In the genomic region with DNA sequence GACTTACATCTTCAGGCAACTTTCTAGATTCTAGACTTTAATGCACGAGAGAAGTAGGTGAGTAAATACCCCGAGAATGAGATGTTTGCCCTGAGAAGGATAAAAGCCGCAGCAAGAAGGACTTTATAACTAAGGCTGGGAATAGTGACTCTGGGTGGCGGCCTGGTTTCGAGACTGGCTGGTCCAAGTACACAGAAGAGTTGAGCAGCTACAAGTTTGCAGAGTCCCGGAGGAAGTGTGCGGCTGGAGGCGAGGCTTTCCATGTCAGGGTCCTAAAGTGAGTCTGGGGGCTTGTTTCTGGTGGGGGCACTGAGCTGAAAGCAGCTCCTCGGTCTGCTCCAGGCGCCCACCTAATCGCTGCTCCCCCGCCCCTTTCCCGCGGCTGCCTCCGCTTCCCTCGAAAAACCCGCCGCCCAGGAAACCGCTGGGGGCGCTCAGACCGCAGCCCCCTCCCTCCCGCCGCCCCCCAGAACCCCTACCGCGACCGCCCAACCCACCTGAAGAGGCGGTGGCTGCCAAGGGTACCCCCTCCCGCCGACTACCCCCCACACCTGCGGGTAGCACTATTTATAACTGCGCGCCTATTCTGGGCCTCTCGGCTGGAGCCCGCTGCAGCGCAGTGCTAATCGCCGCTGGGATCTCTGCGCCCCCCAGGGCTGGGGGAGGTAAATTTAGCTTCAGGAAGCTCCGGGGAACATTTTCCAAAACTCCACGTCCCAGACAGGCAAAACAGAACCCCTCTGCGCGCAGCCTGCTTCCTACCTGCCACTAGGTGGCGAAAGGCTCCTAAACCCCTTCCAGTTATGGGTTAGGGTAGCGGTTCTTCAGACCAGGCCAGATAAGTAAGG, we compare ENCODE assay signal across 7 mouse cellular contexts. TPM values are rescaled to one million over a fixed set of nuclear protein-coding genes. Genes with fewer than 3 reads are reported as not detected.
A peak's percentile ranks its signal among the peaks of the same experiment; 100 is the strongest.
DNase-seq lines count a peak whose midpoint lies in the region; ATAC-seq and TF ChIP-seq lines count a peak whose summit lies in the region.

No protein-coding gene starts in this region.

- H3K27ac ChIP-seq in CH12.LX (ENCODE audit: insufficient read depth, low read depth): peak overlapping the region; percentile 96
- H3K27ac ChIP-seq in embryonic facial prominence, embryonic 11.5 days (replicated peaks; ENCODE audit: low read depth, low read length): 0 out of 2 replicates have a peak overlapping the region, but pooled peaks have one; percentile 2
- H3K27ac ChIP-seq in heart, embryonic 13.5 days (replicated peaks): peak overlapping the region; percentile 97
- peak overlapping the region; percentile 91 for H3K27ac ChIP-seq in kidney, postnatal 0 days

- peaks cover 13 to 24% of the 10 kb centered on the region in 2 experiments for H3K36me3 ChIP-seq in CH12.LX (replicated peaks in 1 of 2; ENCODE audit: control insufficient read depth in 1 of 2, insufficient read depth in 1 of 2, low read length in 1 of 2)
- no peaks in the 10 kb centered on the region for H3K36me3 ChIP-seq in embryonic facial prominence, embryonic 11.5 days (replicated peaks; ENCODE audit: control insufficient read depth, insufficient read depth, low read depth, low read length)
- peaks cover 17% of the 10 kb centered on the region for H3K36me3 ChIP-seq in heart, embryonic 13.5 days
- no peaks in the 10 kb centered on the region for H3K36me3 ChIP-seq in kidney, postnatal 0 days (ENCODE audit: insufficient read depth, low read length)

- DNase-seq in CH12.LX (ENCODE audit: extremely low read depth) (no peak), ZHBTc4 (ENCODE audit: low read depth, low spot score) (peak; percentile 91)
- peak; percentile 91 for DNase-seq in embryonic facial prominence, embryonic 11.5 days (ENCODE audit: low spot score)
- DNase-seq in kidney, postnatal 0 days (ENCODE audit: low spot score): peak; percentile 93
- peak; percentile 78 to 83 for DNase-seq in lung, postnatal 4 days
- peak; percentile 60 to 70 for DNase-seq in spleen, postnatal 10 days (ENCODE audit: low spot score in 2 of 2)

- in situ Hi-C loops in CH12.LX (cut with MboI; ENCODE audit: low pct_ligation_motif_present, low pct_unique_long_range_greater_than_20kb, low sequenced_read_pairs): no loop called here

- dilution Hi-C loops in CH12.LX (cut with MboI; ENCODE audit: extremely low pct_ligation_motif_present, extremely low pct_unique_long_range_greater_than_20kb, low sequenced_read_pairs): no loop called here

- H3K4me2 ChIP-seq in CH12.LX (ENCODE audit: insufficient read depth, low read depth, poor library complexity, severe bottlenecking): peak overlapping the region; percentile 94
- peak overlapping the region; percentile 83 for H3K4me2 ChIP-seq in embryonic facial prominence, embryonic 11.5 days (ENCODE audit: low read depth, low read length)
- peak overlapping the region; percentile 97 for H3K4me2 ChIP-seq in heart, embryonic 13.5 days
- H3K4me2 ChIP-seq in kidney, postnatal 0 days (ENCODE audit: low read length): peak overlapping the region; percentile 99

- peak overlapping the region; percentile 54 to 71 (median 58) for H3K4me3 ChIP-seq in CH12.LX (replicated peaks in 1 of 3; ENCODE audit: low read depth in 2 of 3, low read length in 2 of 3, poor library complexity in 1 of 3)
- peak overlapping the region; percentile 45 for H3K4me3 ChIP-seq in embryonic facial prominence, embryonic 11.5 days (ENCODE audit: low read depth, low read length)
- peak overlapping the region; percentile 76 for H3K4me3 ChIP-seq in heart, embryonic 13.5 days
- peak overlapping the region; percentile 51 for H3K4me3 ChIP-seq in kidney, postnatal 0 days (replicated peaks; ENCODE audit: low read depth, low read length)

- peak; percentile 45 to 74 for TF ChIP-seq CTCF in CH12.LX (conservative IDR thresholded peaks at IDR 0.05 in 1 of 2, IDR thresholded peaks at IDR 0.05 in 1 of 2; ENCODE audit: low read depth in 2 of 2, low read length in 2 of 2)
- peak; percentile 94 for TF ChIP-seq CTCF in kidney, postnatal 0 days (IDR thresholded peaks at IDR 0.05; ENCODE audit: low read depth)

- peaks cover 0 to 34% of the 10 kb centered on the region in 2 experiments; a peak in 3 of 4 replicates for H3K4me1 ChIP-seq in CH12.LX (ENCODE audit: control insufficient read depth in 1 of 2, insufficient read depth in 2 of 2)
- peaks cover 16% of the 10 kb centered on the region for H3K4me1 ChIP-seq in embryonic facial prominence, embryonic 11.5 days (ENCODE audit: control insufficient read depth, insufficient read depth, low read length)
- peaks cover 27% of the 10 kb centered on the region for H3K4me1 ChIP-seq in heart, embryonic 13.5 days
- peaks cover 17% of the 10 kb centered on the region for H3K4me1 ChIP-seq in kidney, postnatal 0 days (replicated peaks; ENCODE audit: insufficient read depth, low read length)

- H3K27me3 ChIP-seq in CH12.LX (replicated peaks): no peaks in the 10 kb centered on the region
- peaks cover 19% of the 10 kb centered on the region for H3K27me3 ChIP-seq in embryonic facial prominence, embryonic 11.5 days (ENCODE audit: control insufficient read depth, insufficient read depth, low read length)
- no peaks in the 10 kb centered on the region for H3K27me3 ChIP-seq in heart, embryonic 13.5 days (replicated peaks)
- H3K27me3 ChIP-seq in kidney, postnatal 0 days (ENCODE audit: insufficient read depth, low read length): no peaks in the 10 kb centered on the region

- peak; percentile 74 for TF ChIP-seq POLR2A in CH12.LX (IDR thresholded peaks at IDR 0.05; ENCODE audit: low read depth, low read length)

- under 1% methylated on average over 42 of the region's 44 CpGs for WGBS in embryonic facial prominence, embryonic 11.5 days
- under 1% methylated on average over 37 of the region's 44 CpGs for WGBS in heart, embryonic 13.5 days
- WGBS in kidney, postnatal 0 days: under 1% methylated on average over 41 of the region's 44 CpGs

- no peak for ATAC-seq in embryonic facial prominence, embryonic 11.5 days (replicated peaks; ENCODE audit: insufficient number of reproducible peaks, low FRiP score, low TSS enrichment, low read depth)
- ATAC-seq in heart, embryonic 13.5 days (ENCODE audit: extremely low read depth, insufficient number of reproducible peaks, low FRiP score, low TSS enrichment): no peak
- no peak for ATAC-seq in kidney, postnatal 0 days (replicated peaks; ENCODE audit: low FRiP score, low read depth)

- H3K9me3 ChIP-seq in CH12.LX (replicated peaks; ENCODE audit: low read length): no peaks in the 10 kb centered on the region
- no peaks in the 10 kb centered on the region for H3K9me3 ChIP-seq in embryonic facial prominence, embryonic 11.5 days (replicated peaks; ENCODE audit: control insufficient read depth, low read length)
- no peaks in the 10 kb centered on the region for H3K9me3 ChIP-seq in heart, embryonic 13.5 days
- no peaks in the 10 kb centered on the region for H3K9me3 ChIP-seq in kidney, postnatal 0 days (replicated peaks; ENCODE audit: low read length)

- H3K9ac ChIP-seq in CH12.LX (ENCODE audit: insufficient read depth, low read depth): peak overlapping the region; percentile 55
- peak overlapping the region; percentile 50 for H3K9ac ChIP-seq in embryonic facial prominence, embryonic 11.5 days (replicated peaks; ENCODE audit: low read length)
- H3K9ac ChIP-seq in heart, embryonic 13.5 days: peak overlapping the region; percentile 87
- peak overlapping the region; percentile 58 for H3K9ac ChIP-seq in kidney, postnatal 0 days (ENCODE audit: low read depth, low read length)

- H3K79me2 ChIP-seq in CH12.LX (replicated peaks; ENCODE audit: control insufficient read depth, extremely low read depth, insufficient read depth, poor library complexity, severe bottlenecking): peaks cover 9% of the 10 kb centered on the region; the same call in 1 of the 2 replicates

- TF ChIP-seq EP300 in CH12.LX (IDR thresholded peaks at IDR 0.05; ENCODE audit: low read length): no peak; the same call in 1 of the 2 replicates

- TF ChIP-seq RAD21 in CH12.LX (IDR thresholded peaks at IDR 0.05; ENCODE audit: low read depth, low read length): peak; percentile 33

RNA-seq across cellular contexts. Expression of a gene that starts 1.5 kb away (rescaled TPM):
- total RNA-seq in CH12.LX (2012; rRNA removed): 31.6 and 34.2 TPM in 2 replicates
- total RNA-seq in CH12.LX (2014; rRNA removed): 11.9 and 12.7 TPM in 2 replicates
- polyA plus RNA-seq in CH12.LX (2012; ENCODE audit: insufficient read length, low read depth): 27.6 and 32.4 TPM in 2 replicates
- polyA plus RNA-seq in embryonic facial prominence, embryonic 11.5 days (2014; fragmentation: Nextera tagmentation; extraction: Ambion mirVana): 0.49 and 1.1 TPM in 2 replicates
- 1.9 and 2.1 TPM in 2 replicates for polyA plus RNA-seq in heart, embryonic 13.5 days (2015; fragmentation: Nextera tagmentation; extraction: Ambion mirVana)
- polyA plus RNA-seq in kidney, postnatal 0 days (2015; fragmentation: Nextera tagmentation; extraction: Ambion mirVana): 4.3 TPM in 2 replicates

RNA-seq across cellular contexts. Expression of a gene that starts 6.6 kb away (rescaled TPM):
- total RNA-seq in CH12.LX (2012; rRNA removed) (not detected in 2 replicates), CH12.LX (2014; rRNA removed) (not detected in 2 replicates)
- polyA plus RNA-seq in CH12.LX (2012; ENCODE audit: insufficient read length, low read depth): not detected in 2 replicates
- polyA plus RNA-seq in embryonic facial prominence, embryonic 11.5 days (2014; fragmentation: Nextera tagmentation; extraction: Ambion mirVana): 0.80 TPM in 1 of 2 replicates, not detected in the other
- polyA plus RNA-seq in heart, embryonic 13.5 days (2015; fragmentation: Nextera tagmentation; extraction: Ambion mirVana): 0.75 TPM in 1 of 2 replicates, not detected in the other
- 0.16 TPM in 1 of 2 replicates, not detected in the other for polyA plus RNA-seq in kidney, postnatal 0 days (2015; fragmentation: Nextera tagmentation; extraction: Ambion mirVana)

RNA-seq across cellular contexts. Expression of a gene that starts 15.6 kb away (rescaled TPM):
- total RNA-seq in CH12.LX (2012; rRNA removed): 26.9 and 29.0 TPM in 2 replicates
- 28.7 and 31.1 TPM in 2 replicates for total RNA-seq in CH12.LX (2014; rRNA removed)
- 25.9 and 26.0 TPM in 2 replicates for polyA plus RNA-seq in CH12.LX (2012; ENCODE audit: insufficient read length, low read depth)
- polyA plus RNA-seq in embryonic facial prominence, embryonic 11.5 days (2014; fragmentation: Nextera tagmentation; extraction: Ambion mirVana): 23.8 and 24.4 TPM in 2 replicates
- polyA plus RNA-seq in heart, embryonic 13.5 days (2015; fragmentation: Nextera tagmentation; extraction: Ambion mirVana): 30.3 and 32.0 TPM in 2 replicates
- 28.8 and 29.8 TPM in 2 replicates for polyA plus RNA-seq in kidney, postnatal 0 days (2015; fragmentation: Nextera tagmentation; extraction: Ambion mirVana)

RNA-seq across cellular contexts. Expression of a gene that starts 22.2 kb away (rescaled TPM):
- total RNA-seq in CH12.LX (2012; rRNA removed) (173 and 195 TPM in 2 replicates), CH12.LX (2014; rRNA removed) (224 and 268 TPM in 2 replicates)
- polyA plus RNA-seq in CH12.LX (2012; ENCODE audit: insufficient read length, low read depth): 200 and 270 TPM in 2 replicates
- 648 and 668 TPM in 2 replicates for polyA plus RNA-seq in embryonic facial prominence, embryonic 11.5 days (2014; fragmentation: Nextera tagmentation; extraction: Ambion mirVana)
- 339 and 400 TPM in 2 replicates for polyA plus RNA-seq in heart, embryonic 13.5 days (2015; fragmentation: Nextera tagmentation; extraction: Ambion mirVana)
- 315 and 326 TPM in 2 replicates for polyA plus RNA-seq in kidney, postnatal 0 days (2015; fragmentation: Nextera tagmentation; extraction: Ambion mirVana)

RNA-seq across cellular contexts. Expression of a gene that starts 22.2 kb away (rescaled TPM):
- 23.1 and 24.2 TPM in 2 replicates for total RNA-seq in CH12.LX (2012; rRNA removed)
- total RNA-seq in CH12.LX (2014; rRNA removed): 40.2 and 40.6 TPM in 2 replicates
- 32.1 and 32.3 TPM in 2 replicates for polyA plus RNA-seq in CH12.LX (2012; ENCODE audit: insufficient read length, low read depth)
- 43.6 and 53.0 TPM in 2 replicates for polyA plus RNA-seq in embryonic facial prominence, embryonic 11.5 days (2014; fragmentation: Nextera tagmentation; extraction: Ambion mirVana)
- polyA plus RNA-seq in heart, embryonic 13.5 days (2015; fragmentation: Nextera tagmentation; extraction: Ambion mirVana): 63.4 and 66.1 TPM in 2 replicates
- 72.0 and 73.2 TPM in 2 replicates for polyA plus RNA-seq in kidney, postnatal 0 days (2015; fragmentation: Nextera tagmentation; extraction: Ambion mirVana)

Comparison
In these comparisons a context has a peak if more than half of its experiments do, and no peak if none do; other contexts are left out.
1. H3K27ac ChIP-seq: peak in every context shown above with its lines; median percentile 97 in heart, embryonic 13.5 days; 96 in CH12.LX; 91 in kidney, postnatal 0 days; 2 in embryonic facial prominence, embryonic 11.5 days.